29 mouse cellular contexts compared by ENCODE assay signal in genomic region chr3:55022247-55022646, GRCm38 (mm10). TPM values are rescaled to one million over a fixed set of nuclear protein-coding genes. Genes with fewer than 3 reads are reported as not detected.
A peak's percentile ranks its signal among the peaks of the same experiment; 100 is the strongest.
DNase-seq lines count a peak whose midpoint lies in the region; ATAC-seq and TF ChIP-seq lines count a peak whose summit lies in the region.
"Had no signal": no experiment of that assay in that cellular context is flagged by ENCODE, and none has a peak within 500 bp of the region (broad histone marks: within the 10 kb centered on the region; RNA-seq: fewer than 3 reads in every experiment).

No protein-coding gene starts in this region.

- H3K27me3 ChIP-seq in kidney, postnatal 0 days (ENCODE audit: insufficient read depth, low read length) = no peaks in the 10 kb centered on the region
- H3K27me3 ChIP-seq in lung, embryonic 14.5 days (ENCODE audit: insufficient read depth, low read length) = no peaks in the 10 kb centered on the region
- H3K27me3 ChIP-seq in MEL (ENCODE audit: control insufficient read depth in 1 of 2, insufficient read depth in 2 of 2, low read length in 2 of 2) = no peaks in the 10 kb centered on the region
- H3K27me3 ChIP-seq: forebrain, embryonic 13.5 days; heart, embryonic 15.5 days; hindbrain, embryonic 13.5 days; limb, embryonic 15.5 days; neural tube, embryonic 15.5 days; stomach, embryonic 15.5 days had no signal

- H3K9ac ChIP-seq in kidney, postnatal 0 days (ENCODE audit: low read depth, low read length) = no peak overlapping the region
- H3K9ac ChIP-seq in lung, embryonic 14.5 days = no peak overlapping the region
- no peak overlapping the region for H3K9ac ChIP-seq in MEL (ENCODE audit: control insufficient read depth, low read depth, low read length, poor library complexity, severe bottlenecking)
- H3K9ac ChIP-seq: forebrain, embryonic 13.5 days; heart, embryonic 15.5 days; hindbrain, embryonic 13.5 days; limb, embryonic 15.5 days; neural tube, embryonic 15.5 days; stomach, embryonic 15.5 days had no signal

- H3K4me3 ChIP-seq in kidney, postnatal 0 days (replicated peaks; ENCODE audit: low read depth, low read length) = no peak overlapping the region
- H3K4me3 ChIP-seq in lung, embryonic 14.5 days (ENCODE audit: low read depth, low read length) = no peak overlapping the region
- no peak overlapping the region for H3K4me3 ChIP-seq in MEL (ENCODE audit: control insufficient read depth in 1 of 2, insufficient read depth in 1 of 2, low read depth in 2 of 2, low read length in 2 of 2)
- H3K4me3 ChIP-seq: forebrain, embryonic 13.5 days; heart, embryonic 10.5 days; heart, embryonic 15.5 days; hindbrain, embryonic 13.5 days; limb, embryonic 10.5 days; limb, embryonic 15.5 days; neural tube, embryonic 15.5 days; stomach, embryonic 15.5 days had no signal

- no peak for DNase-seq in kidney, postnatal 0 days (ENCODE audit: low spot score)
- no peak for DNase-seq in kidney, adult 9 months
- DNase-seq in lung, embryonic 14.5 days = no peak
- DNase-seq in lung, postnatal 10 days = no peak
- DNase-seq in MEL (ENCODE audit: low read depth, low spot score) = peak; percentile 8
- no peak for DNase-seq in ovary, postnatal 36 days (ENCODE audit: low spot score)
- no peak for DNase-seq in cerebellum, postnatal 36 days
- DNase-seq: adrenal gland, postnatal 14 days; B cell, adult 2 months; cerebellum, adult 11 months; cerebellum, adult 9-10 months; gastrocnemius, postnatal 14 days; heart, postnatal 36 days; kidney, postnatal 25 days; midbrain, embryonic 14.5 days; right cerebral cortex, postnatal 25 days had no signal

- TF ChIP-seq CTCF in kidney, postnatal 0 days (IDR thresholded peaks at IDR 0.05; ENCODE audit: low read depth) = peak; percentile 6; the same call in 1 of the 2 replicates
- 0 out of 2 replicates have a peak, but pooled peaks have one; percentile 10 for TF ChIP-seq CTCF in lung, embryonic 14.5 days (IDR thresholded peaks at IDR 0.05; ENCODE audit: low read depth)
- peak in 1 of 3 experiments; percentile 9; a peak in 2 of 6 replicates for TF ChIP-seq CTCF in MEL (IDR thresholded peaks at IDR 0.05 in 2 of 3, conservative IDR thresholded peaks at IDR 0.05 in 1 of 3; ENCODE audit: control insufficient read depth in 1 of 3, insufficient read depth in 1 of 3, low read depth in 2 of 3, low read length in 3 of 3, poor library complexity in 1 of 3, severe bottlenecking in 1 of 3)

- TF ChIP-seq RAD21 in MEL (IDR thresholded peaks at IDR 0.05; ENCODE audit: low read depth, low read length) = no peak

- no peak for TF ChIP-seq EP300 in MEL (IDR thresholded peaks at IDR 0.05; ENCODE audit: low read depth in 1 of 2, low read length in 2 of 2)

- TF ChIP-seq POLR2A in MEL (IDR thresholded peaks at IDR 0.05; ENCODE audit: control insufficient read depth in 1 of 2, insufficient read depth in 1 of 2, low read depth in 1 of 2, low read length in 2 of 2, poor library complexity in 1 of 2) = no peak

- no peaks in the 10 kb centered on the region for H3K4me1 ChIP-seq in kidney, postnatal 0 days (replicated peaks; ENCODE audit: insufficient read depth, low read length)
- H3K4me1 ChIP-seq in lung, embryonic 14.5 days (ENCODE audit: insufficient read depth) = no peaks in the 10 kb centered on the region; the same call in 1 of the 2 replicates
- no peaks in the 10 kb centered on the region for H3K4me1 ChIP-seq in MEL (ENCODE audit: control insufficient read depth in 1 of 2, insufficient read depth in 2 of 2, low read length in 2 of 2)
- H3K4me1 ChIP-seq: heart, embryonic 10.5 days; heart, embryonic 15.5 days; limb, embryonic 10.5 days; limb, embryonic 15.5 days; stomach, embryonic 15.5 days had no signal

- H3K9me3 ChIP-seq in kidney, postnatal 0 days (replicated peaks; ENCODE audit: low read length) = no peaks in the 10 kb centered on the region
- 0 out of 2 replicates have a peak, but pooled peaks cover 6% of the 10 kb centered on the region for H3K9me3 ChIP-seq in lung, embryonic 14.5 days (ENCODE audit: low read depth, low read length)
- H3K9me3 ChIP-seq in MEL (replicated peaks; ENCODE audit: insufficient read depth, low read length) = no peaks in the 10 kb centered on the region
- H3K9me3 ChIP-seq: heart, embryonic 10.5 days; heart, embryonic 15.5 days; hindbrain, embryonic 13.5 days; limb, embryonic 10.5 days; limb, embryonic 15.5 days; neural tube, embryonic 15.5 days; stomach, embryonic 15.5 days had no signal

- H3K79me2 ChIP-seq in MEL (ENCODE audit: control insufficient read depth, insufficient read depth, low read length, poor library complexity) = no peaks in the 10 kb centered on the region

- no peaks in the 10 kb centered on the region for H3K36me3 ChIP-seq in kidney, postnatal 0 days (ENCODE audit: insufficient read depth, low read length)
- no peaks in the 10 kb centered on the region for H3K36me3 ChIP-seq in lung, embryonic 14.5 days (ENCODE audit: insufficient read depth)
- H3K36me3 ChIP-seq in MEL (ENCODE audit: control insufficient read depth in 1 of 2, insufficient read depth in 2 of 2, low read length in 2 of 2) = no peaks in the 10 kb centered on the region
- H3K36me3 ChIP-seq: heart, embryonic 10.5 days; heart, embryonic 15.5 days; hindbrain, embryonic 13.5 days; limb, embryonic 10.5 days; limb, embryonic 15.5 days; neural tube, embryonic 15.5 days; stomach, embryonic 15.5 days had no signal

- WGBS in kidney, postnatal 0 days = 85% methylated on average over 1 of the region's 1 CpGs
- 81% methylated on average over 1 of the region's 1 CpGs for WGBS in lung, embryonic 14.5 days

- no peak for ATAC-seq in kidney, postnatal 0 days (replicated peaks; ENCODE audit: low FRiP score, low read depth)
- ATAC-seq in lung, embryonic 14.5 days (ENCODE audit: insufficient read depth) = no peak
- ATAC-seq: forebrain, embryonic 13.5 days; intestine, postnatal 0 days; lung, postnatal 0 days had no signal

- H3K4me2 ChIP-seq in kidney, postnatal 0 days (ENCODE audit: low read length) = no peak overlapping the region
- no peak overlapping the region for H3K4me2 ChIP-seq in lung, embryonic 14.5 days
- H3K4me2 ChIP-seq: forebrain, embryonic 13.5 days; heart, embryonic 15.5 days; hindbrain, embryonic 13.5 days; limb, embryonic 15.5 days; neural tube, embryonic 15.5 days; stomach, embryonic 15.5 days had no signal

- no peak overlapping the region for H3K27ac ChIP-seq in kidney, postnatal 0 days
- H3K27ac ChIP-seq in lung, embryonic 14.5 days (ENCODE audit: low read depth) = no peak overlapping the region
- no peak overlapping the region for H3K27ac ChIP-seq in MEL (ENCODE audit: control insufficient read depth, low read depth, low read length)
- H3K27ac ChIP-seq: forebrain, embryonic 13.5 days; heart, embryonic 10.5 days; heart, embryonic 15.5 days; hindbrain, embryonic 13.5 days; limb, embryonic 10.5 days; limb, embryonic 15.5 days; macrophage; neural tube, embryonic 15.5 days; stomach, embryonic 15.5 days had no signal

TF ChIP-seq in MEL, 35 proteins besides CTCF, POLR2A, EP300 and RAD21:
- TF ChIP-seq MYC (IDR thresholded peaks at IDR 0.05; ENCODE audit: low read depth, low read length) (no peak), MAZ (IDR thresholded peaks at IDR 0.05; ENCODE audit: low read depth, low read length) (no peak), SMC3 (IDR thresholded peaks at IDR 0.05; ENCODE audit: low read depth, low read length) (no peak), POLR2AphosphoS5 (IDR thresholded peaks at IDR 0.05; ENCODE audit: borderline replicate concordance, low read depth, low read length) (no peak), JUND (IDR thresholded peaks at IDR 0.05; ENCODE audit: low read depth, low read length) (no peak), CHD2 (IDR thresholded peaks at IDR 0.05; ENCODE audit: low read length) (no peak), BHLHE40 (IDR thresholded peaks at IDR 0.05; ENCODE audit: borderline replicate concordance, low read depth, low read length) (no peak), ZC3H11A (IDR thresholded peaks at IDR 0.05; ENCODE audit: low read depth, low read length) (no peak), ZNF384 (IDR thresholded peaks at IDR 0.05; ENCODE audit: low read depth, low read length) (no peak), NRF1 (IDR thresholded peaks at IDR 0.05; ENCODE audit: insufficient read depth, low read depth, low read length, poor library complexity, severe bottlenecking) (no peak), ZKSCAN1 (IDR thresholded peaks at IDR 0.05; ENCODE audit: low read depth, low read length) (no peak), ETS1 (IDR thresholded peaks at IDR 0.05; ENCODE audit: low read depth, low read length) (no peak), USF1 (IDR thresholded peaks at IDR 0.05; ENCODE audit: low read depth, low read length) (no peak)

RNA-seq across cellular contexts. Expression of gene Ccna1, which starts 33.1 kb away (rescaled TPM):
- polyA plus RNA-seq in kidney, postnatal 0 days (2015; fragmentation: Nextera tagmentation; extraction: Ambion mirVana) = 1.4 and 1.6 TPM in 2 replicates
- polyA plus RNA-seq in lung, embryonic 14.5 days (2014; fragmentation: Nextera tagmentation; extraction: Ambion mirVana) = 1.4 and 1.5 TPM in 2 replicates
- not detected in 2 replicates for total RNA-seq in MEL (2012; rRNA removed)
- not detected for polyA plus RNA-seq in MEL (2012; ENCODE audit: insufficient read depth in 1 of 2, insufficient read length in 2 of 2, low read depth in 1 of 2, low replicate concordance in 2 of 2, missing spikeins in 1 of 2)
- total RNA-seq: gastrocnemius, postnatal 14 days; granulocyte monocyte progenitor cell, adult 5-6 weeks; heart, postnatal 36 days; megakaryocyte-erythroid progenitor cell, adult 5-6 weeks had no signal
- polyA plus RNA-seq: macrophage had no signal
